Mouse (Mus musculus): Measurements from ENCODE around the gene Lgals9. TPM values are rescaled to one million over a fixed set of nuclear protein-coding genes. Genes with fewer than 3 reads are reported as not detected.
"Not testable (repeated sequence)": the region's sequence is repeated elsewhere in the genome, so short reads cannot be mapped to it uniquely, and the experiment has no call there.

The Lgals9 gene
- polyA plus RNA-seq, 1 experiment from 2014 or later, result 63.4 TPM

DNA sequence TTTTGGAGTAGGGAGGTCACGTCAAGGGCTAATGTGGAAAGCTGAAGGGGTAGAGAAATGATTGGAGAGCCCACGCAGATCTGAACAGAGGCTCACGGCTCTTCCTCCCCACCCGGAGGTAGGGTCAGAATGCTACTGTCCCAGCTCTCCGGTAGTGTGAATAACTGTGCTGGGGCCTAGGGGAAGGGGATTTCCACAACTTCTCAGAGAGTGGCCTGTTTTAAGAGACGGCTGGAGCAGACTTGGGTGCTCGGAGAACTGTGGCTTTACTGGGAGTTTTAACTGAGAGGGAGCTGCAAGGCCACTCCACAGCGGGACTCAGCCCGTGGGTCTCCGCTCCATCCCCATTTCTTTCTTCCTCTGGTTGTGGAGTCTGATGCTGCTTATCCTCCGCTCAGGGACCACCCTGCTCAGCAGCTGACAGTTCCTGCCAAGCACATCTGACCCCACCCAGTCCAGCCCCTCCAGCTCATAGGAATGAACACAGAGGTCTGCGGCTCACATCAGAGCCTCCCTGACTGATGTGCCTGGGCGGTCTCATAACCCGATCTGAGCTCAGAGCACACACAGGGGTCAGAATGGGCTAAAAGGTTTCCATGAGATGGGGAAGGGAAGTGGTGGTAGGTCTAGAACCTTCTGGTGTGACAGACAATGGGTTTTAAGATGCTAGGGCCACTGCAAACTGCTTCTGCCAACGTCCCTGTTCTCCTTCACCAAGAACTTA lies 30.0 kb upstream of the Lgals9 start:
- no peak overlapping the region for H3K27ac ChIP-seq (replicated peaks in 1 of 2; ENCODE audit: control insufficient read depth in 1 of 2, insufficient read depth in 1 of 2, low read depth in 2 of 2, low read length in 2 of 2)

DNA sequence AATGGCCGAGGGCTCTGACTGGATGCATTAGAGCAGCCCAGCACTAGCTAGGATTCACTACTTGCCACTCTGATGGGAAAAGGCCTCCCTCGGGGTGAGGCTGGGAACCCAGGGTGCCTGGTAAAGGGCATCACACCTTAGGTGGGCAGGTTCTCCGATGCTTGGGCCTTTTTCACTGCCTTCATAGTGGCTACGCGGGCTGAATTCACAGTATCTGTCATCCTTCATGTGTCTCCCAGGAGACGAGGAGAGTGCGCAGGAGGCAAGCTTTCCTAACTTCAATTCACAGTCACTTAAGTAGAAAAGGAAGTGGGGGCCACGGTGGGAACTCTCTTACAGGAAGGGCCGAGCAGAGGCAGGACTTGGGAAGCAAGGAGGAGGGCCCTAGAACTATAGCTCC lies 29.1 kb upstream of the Lgals9 start:
- Histone ChIP-seq H3K4me2 (ENCODE audit: low read length) (no peak overlapping the region), H3K27me3 (ENCODE audit: control insufficient read depth, insufficient read depth, low read length) (no peaks in the 10 kb centered on the region), H3K4me3 (ENCODE audit: control insufficient read depth in 1 of 2, insufficient read depth in 1 of 2, low read depth in 1 of 2, low read length in 2 of 2) (no peak overlapping the region), H3K4me1 (ENCODE audit: control insufficient read depth in 2 of 2, insufficient read depth in 2 of 2, low read length in 2 of 2) (peaks cover 3 to 6% of the 10 kb centered on the region in 2 experiments; a peak in 3 of 4 replicates), H3K9me3 (ENCODE audit: control insufficient read depth, low read length) (no peaks in the 10 kb centered on the region), H3K36me3 (ENCODE audit: control insufficient read depth, insufficient read depth, low read length) (peaks cover 36% of the 10 kb centered on the region), H3K27ac (replicated peaks in 1 of 2; ENCODE audit: control insufficient read depth in 1 of 2, insufficient read depth in 1 of 2, low read depth in 2 of 2, low read length in 2 of 2) (peak overlapping the region in 1 of 2 experiments; percentile 2; a peak in 1 of 4 replicates), H3K9ac (ENCODE audit: low read length) (no peak overlapping the region)
- 67% methylated on average over 9 of the region's 9 CpGs for WGBS
- no peak for ATAC-seq (ENCODE audit: insufficient number of reproducible peaks, insufficient read depth, low FRiP score, low read depth)

More for the DNA sequence above, 30.0 kb upstream of the Lgals9 start:
- no peak overlapping the region for H3K9ac ChIP-seq (ENCODE audit: low read length)
- no peaks in the 10 kb centered on the region for H3K27me3 ChIP-seq (ENCODE audit: control insufficient read depth, insufficient read depth, low read length)
- 59% methylated on average over 15 of the region's 15 CpGs for WGBS
- H3K4me3 ChIP-seq (ENCODE audit: control insufficient read depth in 1 of 2, insufficient read depth in 1 of 2, low read depth in 1 of 2, low read length in 2 of 2), result no peak overlapping the region
- H3K9me3 ChIP-seq (ENCODE audit: control insufficient read depth, low read length), result no peaks in the 10 kb centered on the region
- peaks cover 45% of the 10 kb centered on the region for H3K36me3 ChIP-seq (ENCODE audit: control insufficient read depth, insufficient read depth, low read length)
- ATAC-seq (ENCODE audit: insufficient number of reproducible peaks, insufficient read depth, low FRiP score, low read depth), result no peak
- H3K4me1 ChIP-seq (ENCODE audit: control insufficient read depth in 2 of 2, insufficient read depth in 2 of 2, low read length in 2 of 2), result peaks cover 3 to 6% of the 10 kb centered on the region in 2 experiments; a peak in 3 of 4 replicates
- H3K4me2 ChIP-seq (ENCODE audit: low read length), result no peak overlapping the region

DNA sequence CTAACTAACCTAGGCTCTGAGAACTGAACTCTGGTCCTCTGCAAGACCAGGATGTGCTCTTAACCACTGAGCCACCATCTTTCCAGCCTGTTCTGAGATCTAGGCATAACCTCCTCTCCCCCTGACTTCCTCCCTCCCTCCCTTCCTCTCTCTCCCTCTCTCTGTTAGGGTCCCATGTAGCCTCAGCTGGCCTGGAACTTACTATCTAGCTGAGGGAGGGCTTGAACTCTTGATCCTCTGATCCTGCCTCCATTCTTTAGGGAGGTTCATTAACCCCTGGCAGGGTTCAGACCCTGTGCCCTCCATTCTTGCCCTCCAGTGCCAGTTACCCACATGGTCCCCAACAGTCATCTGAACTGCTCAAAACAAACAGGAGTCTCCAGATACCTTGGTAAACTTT lies 28.3 kb upstream of the Lgals9 start:
- no peak for ATAC-seq (ENCODE audit: insufficient number of reproducible peaks, insufficient read depth, low FRiP score, low read depth)
- Histone ChIP-seq H3K9ac (ENCODE audit: low read length) (no peak overlapping the region), H3K27me3 (ENCODE audit: control insufficient read depth, insufficient read depth, low read length) (no peaks in the 10 kb centered on the region), H3K4me1 (ENCODE audit: control insufficient read depth in 2 of 2, insufficient read depth in 2 of 2, low read length in 2 of 2) (peaks cover 3 to 6% of the 10 kb centered on the region in 2 experiments; a peak in 3 of 4 replicates), H3K9me3 (ENCODE audit: control insufficient read depth, low read length) (no peaks in the 10 kb centered on the region), H3K4me2 (ENCODE audit: low read length) (no peak overlapping the region), H3K36me3 (ENCODE audit: control insufficient read depth, insufficient read depth, low read length) (peaks cover 28% of the 10 kb centered on the region), H3K27ac (replicated peaks in 1 of 2; ENCODE audit: control insufficient read depth in 1 of 2, insufficient read depth in 1 of 2, low read depth in 2 of 2, low read length in 2 of 2) (no peak overlapping the region), H3K4me3 (ENCODE audit: control insufficient read depth in 1 of 2, insufficient read depth in 1 of 2, low read depth in 1 of 2, low read length in 2 of 2) (no peak overlapping the region)

DNA sequence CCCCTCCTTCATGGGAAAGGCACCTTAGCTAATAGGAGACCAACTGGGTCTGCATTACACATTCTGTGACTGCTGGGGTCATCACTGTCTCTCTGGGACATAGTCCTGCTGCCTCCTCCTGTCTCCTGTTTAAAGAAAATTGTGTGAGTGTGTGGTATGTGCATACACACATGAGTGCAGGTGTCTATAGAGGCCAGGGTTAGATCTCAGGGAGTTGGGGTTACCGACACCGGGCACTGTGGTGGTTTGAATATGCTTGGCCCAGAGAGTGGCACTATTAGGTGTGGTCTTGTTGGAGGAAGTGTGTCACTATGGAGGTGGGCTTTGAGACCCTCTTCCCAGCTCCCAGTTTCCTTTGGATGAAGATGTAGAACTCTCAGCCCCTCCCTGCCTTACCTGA lies 27.8 kb upstream of the Lgals9 start:
- Histone ChIP-seq H3K4me2 (ENCODE audit: low read length) (no peak overlapping the region), H3K27ac (replicated peaks in 1 of 2; ENCODE audit: control insufficient read depth in 1 of 2, insufficient read depth in 1 of 2, low read depth in 2 of 2, low read length in 2 of 2) (no peak overlapping the region), H3K9me3 (ENCODE audit: control insufficient read depth, low read length) (no peaks in the 10 kb centered on the region), H3K4me3 (ENCODE audit: control insufficient read depth in 1 of 2, insufficient read depth in 1 of 2, low read depth in 1 of 2, low read length in 2 of 2) (no peak overlapping the region), H3K9ac (ENCODE audit: low read length) (no peak overlapping the region), H3K27me3 (ENCODE audit: control insufficient read depth, insufficient read depth, low read length) (no peaks in the 10 kb centered on the region), H3K36me3 (ENCODE audit: control insufficient read depth, insufficient read depth, low read length) (peaks cover 23% of the 10 kb centered on the region), H3K4me1 (ENCODE audit: control insufficient read depth in 2 of 2, insufficient read depth in 2 of 2, low read length in 2 of 2) (peaks cover 3 to 6% of the 10 kb centered on the region in 2 experiments; a peak in 3 of 4 replicates)
- no peak for ATAC-seq (ENCODE audit: insufficient number of reproducible peaks, insufficient read depth, low FRiP score, low read depth)
- 95% methylated on average over 2 of the region's 2 CpGs for WGBS

DNA sequence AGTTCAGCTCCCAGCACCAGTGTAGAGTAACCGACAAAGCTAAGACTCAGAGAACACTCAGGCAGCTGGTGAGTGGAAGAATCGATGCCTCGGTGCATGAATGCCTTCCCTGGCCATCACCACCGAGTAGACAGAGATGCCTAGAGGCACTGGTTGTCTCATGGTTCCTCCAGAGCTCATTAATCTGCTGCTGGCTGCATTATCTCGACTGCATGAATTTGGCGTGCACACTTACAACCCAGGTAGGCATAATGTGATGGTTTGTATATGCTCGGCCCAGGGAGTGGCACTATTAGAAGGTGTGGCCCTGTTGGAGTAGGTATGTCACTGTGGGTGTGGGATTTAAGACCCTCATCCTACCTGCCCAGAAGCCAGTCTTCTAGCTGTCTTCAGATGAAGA lies 24.1 kb upstream of the Lgals9 start:
- 80% methylated on average over 7 of the region's 7 CpGs for WGBS
- H3K4me3 ChIP-seq (ENCODE audit: control insufficient read depth in 1 of 2, insufficient read depth in 1 of 2, low read depth in 1 of 2, low read length in 2 of 2), result no peak overlapping the region
- H3K4me2 ChIP-seq (ENCODE audit: low read length), result no peak overlapping the region
- no peaks in the 10 kb centered on the region for H3K9me3 ChIP-seq (ENCODE audit: control insufficient read depth, low read length)
- no peak for ATAC-seq (ENCODE audit: insufficient number of reproducible peaks, insufficient read depth, low FRiP score, low read depth)
- H3K27ac ChIP-seq (replicated peaks in 1 of 2; ENCODE audit: control insufficient read depth in 1 of 2, insufficient read depth in 1 of 2, low read depth in 2 of 2, low read length in 2 of 2), result 0 out of 4 replicates have a peak overlapping the region, but pooled peaks of 1 of the 2 experiments have one; percentile 4
- H3K27me3 ChIP-seq (ENCODE audit: control insufficient read depth, insufficient read depth, low read length), result no peaks in the 10 kb centered on the region
- H3K36me3 ChIP-seq (ENCODE audit: control insufficient read depth, insufficient read depth, low read length), result no peaks in the 10 kb centered on the region
- no peak overlapping the region for H3K9ac ChIP-seq (ENCODE audit: low read length)
- H3K4me1 ChIP-seq (ENCODE audit: control insufficient read depth in 2 of 2, insufficient read depth in 2 of 2, low read length in 2 of 2), result peaks cover 0 to 3% of the 10 kb centered on the region in 2 experiments; a peak in 1 of 4 replicates

DNA sequence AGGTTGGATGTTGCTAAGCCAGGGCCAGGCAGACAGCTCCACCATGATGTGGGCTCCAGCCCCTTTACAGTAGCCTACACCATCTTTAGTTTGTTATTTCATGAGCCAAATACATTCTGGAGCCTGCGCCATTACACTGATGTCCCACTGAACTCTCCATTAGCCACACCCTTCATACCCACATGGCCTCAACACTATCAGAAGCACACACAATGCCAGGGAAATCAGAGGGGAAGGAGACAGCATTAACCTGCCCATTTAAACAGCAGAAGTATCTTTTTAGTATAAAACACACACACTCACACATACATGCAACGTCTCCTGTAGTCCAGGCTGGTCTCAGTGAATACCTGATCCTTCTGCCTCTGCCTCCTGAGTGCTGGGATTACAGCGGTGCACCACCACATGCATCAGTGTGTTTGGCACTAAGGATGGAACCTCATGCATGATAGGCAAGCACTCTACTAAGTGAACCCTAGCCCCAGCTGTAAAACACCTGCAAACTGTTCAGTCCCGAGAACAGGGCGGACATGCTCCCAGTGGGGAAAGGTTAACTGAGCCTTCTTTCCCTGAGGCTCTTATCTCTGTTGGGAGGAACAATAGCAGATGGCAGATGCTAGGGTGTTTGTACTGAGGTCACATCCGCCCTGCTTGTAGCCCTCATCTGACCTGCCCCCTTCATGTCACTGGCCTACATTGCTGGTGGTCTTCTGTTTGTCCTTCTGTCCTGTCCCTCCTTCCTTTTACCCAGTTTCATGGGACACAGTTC lies 23.4 kb upstream of the Lgals9 start:
- Histone ChIP-seq H3K36me3 (ENCODE audit: control insufficient read depth, insufficient read depth, low read length) (no peaks in the 10 kb centered on the region), H3K4me2 (ENCODE audit: low read length) (no peak overlapping the region), H3K4me1 (ENCODE audit: control insufficient read depth in 2 of 2, insufficient read depth in 2 of 2, low read length in 2 of 2) (peaks cover 4 to 9% of the 10 kb centered on the region in 2 experiments; a peak in 3 of 4 replicates), H3K9me3 (ENCODE audit: control insufficient read depth, low read length) (no peaks in the 10 kb centered on the region), H3K27ac (replicated peaks in 1 of 2; ENCODE audit: control insufficient read depth in 1 of 2, insufficient read depth in 1 of 2, low read depth in 2 of 2, low read length in 2 of 2) (0 out of 4 replicates have a peak overlapping the region, but pooled peaks of 1 of the 2 experiments have one; percentile 4), H3K4me3 (ENCODE audit: control insufficient read depth in 1 of 2, insufficient read depth in 1 of 2, low read depth in 1 of 2, low read length in 2 of 2) (no peak overlapping the region), H3K27me3 (ENCODE audit: control insufficient read depth, insufficient read depth, low read length) (no peaks in the 10 kb centered on the region), H3K9ac (ENCODE audit: low read length) (no peak overlapping the region)
- WGBS, result 73% methylated on average over 6 of the region's 6 CpGs
- ATAC-seq (ENCODE audit: insufficient number of reproducible peaks, insufficient read depth, low FRiP score, low read depth), result no peak

DNA sequence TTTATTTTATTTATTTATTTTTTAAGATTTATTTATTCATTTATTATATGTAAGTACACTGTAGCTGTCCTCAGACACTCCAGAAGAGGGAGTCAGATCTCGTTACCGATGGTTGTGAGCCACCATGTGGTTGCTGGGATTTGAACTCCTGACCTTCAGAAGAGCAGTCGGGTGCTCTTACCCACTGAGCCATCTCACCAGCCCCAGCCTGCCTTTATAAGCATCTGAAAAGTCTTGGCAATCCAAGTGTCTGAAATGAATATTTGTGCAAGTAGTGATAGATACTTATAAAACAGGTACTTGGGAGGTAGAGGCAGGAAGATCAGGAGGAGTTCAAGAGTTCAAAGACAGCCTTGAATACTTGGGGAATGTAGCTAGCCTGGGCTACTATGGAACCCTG lies 22.6 kb upstream of the Lgals9 start:
- not testable (repeated sequence) for H3K9me3 ChIP-seq (ENCODE audit: control insufficient read depth, low read length); H3K27me3 ChIP-seq (ENCODE audit: control insufficient read depth, insufficient read depth, low read length); ATAC-seq (ENCODE audit: insufficient number of reproducible peaks, insufficient read depth, low FRiP score, low read depth); H3K4me1 ChIP-seq (ENCODE audit: control insufficient read depth in 2 of 2, insufficient read depth in 2 of 2, low read length in 2 of 2); H3K27ac ChIP-seq (replicated peaks in 1 of 2; ENCODE audit: control insufficient read depth in 1 of 2, insufficient read depth in 1 of 2, low read depth in 2 of 2, low read length in 2 of 2); H3K36me3 ChIP-seq (ENCODE audit: control insufficient read depth, insufficient read depth, low read length); H3K9ac ChIP-seq (ENCODE audit: low read length); H3K4me3 ChIP-seq (ENCODE audit: control insufficient read depth in 1 of 2, insufficient read depth in 1 of 2, low read depth in 1 of 2, low read length in 2 of 2); H3K4me2 ChIP-seq (ENCODE audit: low read length)
- WGBS, result 77% methylated on average over 3 of the region's 3 CpGs
